Mouse (Mus musculus): ENCODE results near the gene Il4ra.

DNA sequence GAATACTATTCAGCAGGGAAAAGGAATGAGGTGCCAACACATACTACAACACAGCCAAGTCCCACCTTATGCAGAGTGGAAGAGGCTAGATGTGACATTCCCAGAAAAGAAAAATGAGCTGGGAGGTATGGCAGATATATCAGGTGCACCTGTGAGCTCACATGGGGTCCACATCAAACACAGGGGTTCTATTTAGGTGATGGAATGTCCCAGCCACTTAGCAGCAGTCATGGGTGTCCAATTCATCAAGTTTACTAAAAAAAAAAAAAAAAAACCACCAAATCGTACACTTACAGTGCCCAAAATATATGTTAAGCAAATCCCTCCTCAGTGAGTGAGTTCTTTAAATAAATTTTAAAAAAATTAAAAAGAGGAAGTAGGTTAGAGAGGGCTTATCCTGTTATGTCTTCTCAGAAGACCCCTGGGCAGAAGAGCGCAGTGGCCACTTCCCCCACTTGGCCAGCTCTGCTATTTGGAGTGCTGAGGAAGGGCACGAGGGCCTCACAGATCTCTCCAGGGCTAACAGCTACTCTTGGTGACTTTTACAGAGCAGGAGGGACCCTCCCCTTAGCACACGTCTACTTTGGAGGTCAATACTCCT, 47.6 kb downstream of the Il4ra start:
- TF ChIP-seq CTCF (IDR thresholded peaks at IDR 0.05; ENCODE audit: control insufficient read depth, insufficient read depth, low read length): no peak
- no peak for TF ChIP-seq POLR2A (IDR thresholded peaks at IDR 0.05; ENCODE audit: borderline replicate concordance, control insufficient read depth, low read depth, low read length)

Measured in bone marrow, adult 2 months (tissue).